Mouse (Mus musculus): ENCODE results near the gene Cd9. TPM values are rescaled to one million over a fixed set of nuclear protein-coding genes. Genes with fewer than 3 reads are reported as not detected.

Gene Cd9
- 100 to 1,000 TPM; 120 TPM for total RNA-seq (2021)
- long read RNA-seq, experiment 1, transcript Cd9-201 (8 exons, 1,228 nt), result major isoform, 213 of 221 reads
- long read RNA-seq, experiment 1, partial matches to known transcripts, result 5 of 221 reads
- long read RNA-seq, experiment 1, other reads (novel, unspliced or antisense), result 3 of 221 reads
- long read RNA-seq, experiment 2, transcript Cd9-201 (8 exons, 1,228 nt), result major isoform, 124 of 127 reads
- long read RNA-seq, experiment 2, partial matches to known transcripts, result 3 of 127 reads
- long read RNA-seq, experiment 2, other reads (novel, unspliced or antisense), result 0 of 127 reads

DNA sequence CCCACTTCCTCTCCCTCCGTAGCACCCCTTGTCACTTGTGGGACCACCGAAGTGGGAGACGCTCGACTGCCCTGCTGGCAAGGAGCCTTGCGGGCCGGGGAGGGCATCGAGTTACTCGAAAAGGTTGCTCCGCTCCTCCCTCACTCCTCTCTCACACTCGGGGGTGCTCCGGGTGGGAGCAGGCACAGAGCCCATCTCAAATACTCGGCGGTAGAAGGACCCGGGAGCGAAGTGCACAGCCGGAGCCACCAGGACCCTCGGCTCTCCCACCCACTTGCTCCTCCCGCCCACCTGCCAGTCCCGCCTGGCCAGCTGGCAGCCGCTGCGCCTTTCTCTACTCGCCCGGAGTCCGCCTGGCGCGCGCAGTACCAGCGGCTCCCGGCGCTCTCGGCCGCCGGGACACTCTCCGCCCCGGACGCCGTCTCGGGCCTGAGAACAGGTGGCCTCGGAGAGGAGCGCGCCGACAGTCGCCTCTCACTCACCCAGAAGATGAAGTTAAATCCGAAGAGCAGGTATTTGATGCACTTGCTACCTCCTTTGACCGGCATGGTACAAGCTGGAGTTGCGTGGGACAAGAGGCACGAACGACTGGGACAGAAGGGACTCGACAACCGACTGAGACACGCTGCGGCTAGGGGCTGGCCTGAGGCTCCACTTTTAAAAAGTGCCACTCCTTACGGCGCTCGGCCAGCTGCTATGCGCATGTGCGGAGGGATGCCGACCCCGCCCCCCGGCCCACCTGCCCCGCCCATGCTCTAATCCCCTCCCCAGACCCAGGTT, at the start of gene Cd9:
Cd9 (minus strand) TSS at position 700 of the 780 bp plus-strand sequence.
- DNase-seq, result peak; percentile 91

DNA sequence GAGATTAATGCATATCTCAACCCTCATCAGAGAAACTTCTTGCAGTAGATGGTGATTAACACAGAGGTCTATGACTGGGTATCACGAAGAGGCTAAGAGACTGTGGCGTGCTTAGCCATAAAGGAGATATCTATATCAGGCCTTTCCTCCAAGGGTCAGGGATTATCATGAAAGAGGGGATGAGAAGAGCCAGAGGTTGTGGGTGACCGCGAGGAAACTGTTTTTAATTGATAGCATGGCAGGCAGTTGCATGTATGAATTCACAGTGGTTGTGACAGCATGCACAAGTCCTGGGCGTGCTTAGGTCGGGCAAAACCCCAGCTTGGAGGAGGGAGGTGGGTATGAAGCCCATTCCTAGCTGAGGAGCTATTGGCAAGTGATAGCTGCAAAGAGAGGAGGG, 46.7 kb upstream of the Cd9 start:
- no peak for DNase-seq

DNA sequence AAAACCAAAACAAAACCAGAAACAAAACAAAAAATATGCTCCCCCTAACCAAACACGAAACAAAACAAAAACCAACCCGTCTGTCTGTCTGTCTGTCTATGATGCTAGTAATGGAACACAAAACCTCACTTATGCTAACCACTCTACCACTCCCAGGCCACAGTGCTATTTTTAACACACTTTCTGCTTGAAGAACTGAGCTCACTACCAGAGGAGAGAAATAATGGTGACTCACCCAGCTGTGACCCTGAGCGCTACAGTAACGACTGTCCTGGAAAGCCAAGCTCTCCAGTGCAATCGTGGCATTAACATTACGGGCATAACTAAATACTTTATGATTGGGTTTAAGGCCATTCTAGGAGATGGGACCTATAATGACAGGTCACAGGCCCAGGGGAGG, 46.2 kb upstream of the Cd9 start:
- DNase-seq, result peak; percentile 31

DNA sequence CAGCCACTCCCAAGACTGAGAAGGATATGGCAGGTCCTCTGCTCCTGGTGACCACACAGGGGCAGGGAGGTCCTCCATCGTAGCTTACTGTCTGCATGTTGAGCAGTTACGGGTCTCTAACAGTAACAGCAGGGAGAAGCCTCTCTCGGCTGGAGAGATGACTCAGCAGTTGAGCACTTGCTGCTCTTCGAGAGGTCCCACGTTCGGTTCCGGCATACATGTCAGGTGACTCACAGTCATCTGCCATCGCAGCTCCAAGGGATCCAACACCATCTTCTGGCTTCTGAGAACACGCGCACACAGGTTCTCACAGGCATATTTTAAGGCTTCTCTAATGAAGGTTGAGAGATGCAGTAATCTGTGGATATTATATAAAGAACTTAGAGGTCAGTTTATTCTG, 45.6 kb upstream of the Cd9 start:
- DNase-seq, result no peak

DNA sequence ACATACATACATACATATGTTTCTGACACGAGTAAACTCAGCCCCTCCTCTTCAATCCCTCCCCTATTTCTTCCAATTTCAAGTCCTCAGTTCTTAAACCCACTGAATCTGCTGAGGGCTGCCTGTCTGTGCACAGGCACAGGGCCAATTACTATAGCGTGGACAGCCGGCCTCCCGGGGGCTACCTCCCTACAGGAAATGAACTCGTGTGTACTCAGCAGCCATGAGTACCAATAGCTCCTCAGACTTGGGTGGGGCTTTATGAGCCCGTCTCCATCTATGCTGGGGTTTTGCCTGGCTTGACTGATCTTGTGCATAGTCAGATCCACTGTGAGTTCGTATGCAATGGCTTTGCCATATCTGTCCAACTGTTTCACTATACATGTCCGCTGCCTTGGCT, 44.8 kb upstream of the Cd9 start:
- DNase-seq, result no peak

DNA sequence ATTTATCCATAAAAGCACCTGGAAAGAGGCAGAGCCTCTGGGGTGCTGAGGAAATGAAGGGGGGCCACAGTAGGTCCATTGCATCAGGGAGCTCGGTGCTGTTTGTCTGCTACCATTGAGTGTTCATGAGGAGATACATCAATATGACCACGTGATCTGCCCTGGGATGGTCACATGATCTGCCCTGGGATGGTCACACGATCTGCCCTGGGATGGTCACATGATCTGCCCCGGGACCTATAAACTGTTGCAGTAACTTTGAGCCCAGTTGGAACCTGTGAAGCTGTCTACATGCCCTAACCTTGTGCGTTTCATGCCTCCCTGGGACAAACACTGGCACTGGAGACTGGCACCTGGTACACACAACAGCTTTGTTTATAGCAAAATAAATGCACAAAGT, 43.9 kb upstream of the Cd9 start:
- DNase-seq, result peak; percentile 15

DNA sequence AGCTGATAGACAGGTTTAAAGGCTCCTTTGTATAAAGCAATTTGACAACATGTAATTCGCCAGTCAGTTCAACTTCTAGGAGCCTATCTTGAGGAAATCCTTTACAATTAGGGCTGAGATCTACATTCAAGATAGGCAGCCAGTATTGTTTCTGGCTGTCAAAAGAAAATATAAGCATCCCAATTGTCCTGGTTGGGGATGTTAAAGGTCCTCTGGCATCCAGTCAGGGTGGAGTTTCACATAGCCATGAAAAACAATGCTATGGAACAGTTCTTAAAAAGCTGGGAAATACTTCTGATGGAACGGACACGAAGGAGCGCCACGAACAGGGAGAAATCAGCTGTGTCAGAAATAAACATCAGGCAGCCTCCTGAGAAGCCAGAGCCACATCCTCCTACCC, 40.4 kb upstream of the Cd9 start:
- DNase-seq, result no peak

DNA sequence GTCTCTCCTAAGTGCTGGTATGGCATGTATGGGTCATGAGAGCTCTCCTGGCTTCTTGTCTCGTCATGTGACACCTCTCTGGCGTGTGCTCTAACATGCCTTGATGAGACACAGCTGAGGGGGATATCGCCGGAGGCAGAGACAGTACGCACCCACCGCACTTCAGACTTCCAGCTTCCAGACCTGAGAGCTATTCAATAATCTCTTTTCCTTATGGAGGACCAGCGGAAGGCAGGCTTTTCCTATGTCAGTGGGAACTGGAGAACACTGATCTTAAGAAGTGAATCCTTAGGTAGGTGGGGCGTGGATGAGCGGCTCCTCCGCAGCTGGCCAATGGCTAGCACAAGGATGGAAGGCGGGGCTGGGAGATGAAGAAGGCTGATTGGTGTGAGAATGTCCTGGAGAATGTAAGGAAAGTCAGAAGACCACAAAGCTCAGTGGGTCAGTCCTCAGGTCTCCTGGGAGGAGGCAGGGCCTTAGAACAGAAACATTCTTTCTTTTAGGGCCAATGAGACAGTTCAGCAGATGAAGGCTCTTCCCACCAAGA, 38.6 kb upstream of the Cd9 start:
- DNase-seq, result no peak

DNA sequence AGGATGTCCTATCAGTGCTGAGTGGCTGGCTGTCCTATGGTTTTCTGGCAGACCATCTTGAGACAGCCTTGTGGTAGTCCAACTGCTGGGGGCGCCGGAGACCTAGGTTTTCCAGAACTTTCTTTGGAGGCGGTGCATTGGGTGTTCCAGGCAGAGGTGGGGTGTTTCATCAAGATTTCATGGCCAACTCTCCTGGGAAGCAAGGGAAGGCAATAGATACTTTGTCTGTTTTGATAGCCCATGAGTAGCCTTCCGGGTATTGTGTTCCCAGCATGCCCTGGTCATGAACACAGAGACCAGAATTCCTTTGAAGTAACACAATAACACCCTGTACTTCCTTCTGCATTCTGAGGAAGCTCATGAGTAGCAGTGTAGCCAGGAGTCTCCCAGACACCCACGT, 34.9 kb upstream of the Cd9 start:
- DNase-seq, result peak; percentile 24

DNA sequence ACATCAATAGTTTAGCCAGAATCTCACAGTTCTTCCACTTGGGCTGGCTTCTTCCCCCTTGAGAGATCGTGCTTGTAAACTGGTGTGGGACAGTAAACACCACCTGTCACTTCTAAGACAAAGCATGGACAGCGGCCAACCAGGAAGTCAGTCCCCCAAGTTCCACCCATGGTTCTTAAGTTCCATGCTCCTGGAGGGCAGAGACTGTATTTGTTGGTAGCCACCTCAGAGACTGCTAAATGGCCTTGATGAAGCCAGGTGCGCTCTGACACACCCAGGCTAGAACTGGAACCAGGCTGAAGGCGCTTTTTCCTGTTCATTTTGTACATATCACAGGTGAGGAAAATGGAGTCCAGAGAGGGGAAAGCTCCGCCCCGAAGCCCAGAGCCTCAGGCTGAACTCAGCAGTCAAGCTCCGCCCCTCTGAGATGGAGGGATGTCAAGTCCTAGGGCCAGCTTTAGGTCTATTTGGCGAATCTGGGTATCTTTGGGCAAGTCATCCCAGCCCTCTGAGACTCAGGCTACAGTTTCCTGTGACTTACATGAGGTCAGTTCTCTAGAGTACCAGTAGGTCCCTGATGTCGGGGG, 34.1 kb upstream of the Cd9 start:
- no peak for DNase-seq

DNA sequence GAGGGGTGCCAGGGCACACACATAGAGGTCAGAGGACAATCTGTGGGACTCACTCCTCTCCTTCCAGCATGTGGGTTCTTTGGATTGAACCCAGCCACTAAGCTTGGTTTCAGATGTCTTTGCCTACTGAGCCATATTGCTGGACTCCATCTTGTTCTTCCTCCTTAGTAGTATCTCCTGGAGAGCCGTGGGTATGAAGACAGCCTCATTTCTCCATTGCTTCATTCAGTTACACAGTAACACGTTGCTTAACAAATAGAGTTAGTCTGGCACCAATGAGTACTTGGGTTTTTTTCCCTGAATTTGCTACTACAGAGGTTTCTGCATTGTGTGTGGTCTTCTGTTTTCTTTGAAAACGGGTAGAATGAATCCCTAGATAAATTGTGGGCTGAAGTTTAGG, 31.5 kb upstream of the Cd9 start:
- no peak for DNase-seq

DNA sequence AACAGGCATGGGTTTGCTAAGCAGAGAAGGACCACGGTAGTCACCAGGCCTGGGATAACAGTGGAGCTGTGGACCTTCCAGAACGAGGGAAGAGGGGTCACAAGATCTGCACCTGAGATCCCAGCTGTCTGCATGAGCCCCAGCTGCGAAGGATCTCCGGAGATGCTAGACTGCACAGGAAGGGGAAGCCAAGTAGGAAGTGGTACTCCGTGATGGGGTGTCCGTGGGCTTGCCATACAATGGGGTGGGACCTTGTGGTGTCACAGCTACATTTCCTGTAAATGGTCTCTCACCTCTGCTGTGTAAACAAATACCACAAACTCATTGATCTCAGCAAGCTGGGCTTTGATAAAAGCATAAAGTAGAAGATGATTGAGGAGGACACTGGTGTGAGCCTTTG, 29.4 kb upstream of the Cd9 start:
- no peak for DNase-seq

DNA sequence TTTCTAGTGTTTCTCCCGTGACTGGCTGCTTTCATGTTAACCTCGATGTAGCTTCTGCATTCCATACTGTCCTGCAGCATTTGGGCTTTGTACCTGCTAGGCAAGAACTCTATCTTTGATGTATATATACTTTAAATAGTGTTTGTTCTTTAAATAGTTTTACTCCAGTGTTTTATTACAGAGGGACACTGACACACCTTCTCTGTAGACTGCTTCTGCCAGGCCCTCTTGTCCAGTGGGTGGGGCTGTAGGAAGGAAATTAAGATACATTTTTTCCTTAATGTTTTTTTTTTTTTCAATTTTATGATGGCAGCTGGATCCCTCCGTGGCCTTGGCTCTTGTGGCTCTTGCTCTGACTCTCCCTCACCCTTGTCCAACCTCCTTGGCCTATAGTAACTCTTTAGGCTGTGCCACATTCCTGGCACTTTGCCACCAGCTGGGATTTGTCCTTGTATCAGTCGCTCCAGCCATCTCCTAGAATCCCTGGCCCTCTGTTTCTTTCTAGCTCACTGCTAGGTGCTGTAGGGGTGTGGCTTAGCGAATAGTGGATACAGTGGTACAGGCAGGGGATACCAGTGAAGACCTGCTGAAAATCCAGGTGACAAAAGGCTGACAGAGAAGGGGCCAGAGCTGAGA, 27.1 kb upstream of the Cd9 start:
- DNase-seq, result peak; percentile 27

DNA sequence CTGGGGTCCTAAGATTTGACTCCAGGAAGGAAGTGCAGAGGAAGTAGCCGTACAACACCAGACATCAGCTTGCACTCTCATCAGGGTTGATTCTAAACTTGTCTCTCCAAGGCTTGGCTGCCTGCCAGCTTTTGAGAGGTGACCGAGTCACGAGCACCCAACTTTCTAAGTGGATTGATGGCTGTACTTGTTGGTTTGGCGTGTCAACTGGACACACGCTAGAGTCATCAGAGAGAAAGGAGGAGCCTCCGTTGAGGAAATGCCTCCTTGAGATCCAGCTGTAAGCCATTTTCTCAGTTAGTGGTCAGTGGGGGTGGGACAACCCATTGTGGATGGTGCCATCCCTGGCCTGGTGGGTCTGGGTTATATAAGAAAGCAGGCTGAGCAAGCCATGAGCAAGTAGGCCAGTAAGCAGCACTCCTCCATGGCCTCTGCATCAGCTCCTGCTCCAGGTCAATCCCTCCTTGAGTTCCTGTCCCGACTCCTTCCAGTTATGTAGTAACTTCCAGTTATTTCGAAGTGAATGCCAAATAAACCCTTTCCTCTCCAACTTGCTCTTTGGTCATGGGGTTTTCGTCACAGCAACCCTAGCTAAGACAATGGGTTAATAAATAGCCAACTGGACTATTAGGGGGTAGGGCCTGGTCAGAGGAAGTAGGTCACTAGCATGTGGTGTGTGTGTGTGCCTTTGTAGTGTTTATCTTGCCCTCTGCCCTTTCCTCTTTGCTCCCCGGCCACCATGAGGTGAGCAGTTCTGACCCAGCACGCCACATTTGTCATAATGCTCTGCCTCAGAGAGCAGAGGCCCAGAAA, 21.1 kb upstream of the Cd9 start:
- DNase-seq, result peak; percentile 53

DNA sequence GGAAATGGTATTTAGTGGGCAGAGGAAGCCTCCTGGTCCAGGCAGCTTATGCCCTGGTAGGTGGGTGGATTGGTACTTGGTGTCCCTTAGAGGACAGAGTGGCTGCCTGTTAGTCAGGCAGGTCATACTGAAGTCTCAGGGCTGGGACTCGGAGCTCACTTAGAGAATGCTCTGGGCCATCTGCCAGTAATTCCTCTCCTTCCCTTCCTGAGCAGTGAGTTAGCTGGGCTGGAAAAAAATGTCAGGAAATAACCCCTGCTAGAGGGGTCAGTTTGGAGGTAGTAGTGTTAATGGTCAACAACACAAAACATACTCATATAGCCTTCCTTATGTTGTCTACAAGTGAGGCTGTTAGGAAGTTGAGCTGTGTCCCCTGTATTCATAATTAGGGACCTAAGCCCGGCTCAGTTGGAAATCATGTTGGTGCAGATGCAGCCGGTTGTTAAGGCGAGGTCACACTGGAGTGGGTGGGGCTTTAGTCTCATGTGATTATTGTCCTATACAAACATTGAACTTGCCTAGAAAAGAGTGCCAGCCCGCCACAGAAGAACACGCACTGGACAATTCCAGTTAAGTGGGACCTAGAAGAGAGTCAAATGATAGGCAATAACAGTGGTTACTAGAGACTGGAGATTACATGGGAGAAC, 18.5 kb upstream of the Cd9 start:
- DNase-seq, result peak; percentile 50

DNA sequence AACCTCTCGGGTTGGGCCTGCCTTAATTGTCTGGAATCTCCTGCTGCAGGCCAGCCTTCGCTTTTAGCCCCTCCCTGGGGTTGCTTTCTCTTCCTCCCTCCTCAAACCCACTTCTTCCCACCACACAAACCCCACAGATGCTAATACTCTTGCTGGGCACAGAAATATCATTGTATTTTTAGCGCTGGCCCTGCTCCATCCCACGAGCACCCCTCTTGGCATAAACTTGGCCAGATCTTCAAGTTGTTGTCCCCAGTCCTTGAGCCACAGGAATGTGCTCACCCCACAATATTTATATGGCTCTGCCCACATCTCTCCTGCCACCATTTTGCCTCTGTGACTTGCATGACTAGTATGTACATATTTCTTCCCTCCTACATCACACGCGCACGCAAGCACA, 16.6 kb upstream of the Cd9 start:
- DNase-seq, result no peak

DNA sequence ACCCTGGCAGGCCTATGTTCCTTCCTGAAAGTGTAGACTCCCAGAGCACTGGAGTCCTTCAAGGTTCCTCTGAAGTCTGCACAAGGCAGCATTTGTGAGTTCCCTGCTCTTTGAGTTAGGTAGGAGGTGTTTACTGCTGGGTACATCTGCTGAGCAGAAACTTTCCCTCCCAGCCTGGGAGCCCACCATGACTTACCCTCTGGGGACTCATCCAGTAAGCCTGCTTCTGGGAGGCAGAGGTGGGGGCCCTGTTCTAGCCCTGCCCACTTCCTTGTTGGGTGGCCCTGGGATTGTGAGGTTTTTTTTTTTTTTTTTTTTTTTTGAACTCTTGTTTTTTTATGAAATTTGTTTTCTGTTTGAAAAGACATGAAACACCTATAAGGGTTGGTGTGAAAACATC, 16.1 kb upstream of the Cd9 start:
- no peak for DNase-seq

DNA sequence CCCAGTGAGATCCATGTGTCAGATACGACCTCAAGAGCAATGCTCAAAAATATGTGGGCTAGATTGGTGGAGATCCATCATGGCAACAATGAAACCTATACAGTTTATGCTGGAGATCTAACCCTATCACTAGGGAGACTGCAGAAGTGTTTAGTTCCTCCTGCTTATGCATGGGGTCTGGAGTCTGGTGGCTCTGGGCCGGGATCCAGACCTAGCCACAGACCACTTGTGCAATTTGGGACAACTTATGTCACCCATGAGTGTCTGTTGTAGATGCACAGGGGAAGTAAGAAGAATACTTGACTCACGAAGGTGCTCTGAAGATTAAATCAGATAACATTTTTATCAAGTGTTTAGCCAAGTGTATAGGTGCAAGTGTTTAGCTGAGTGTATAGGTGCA, 15.2 kb upstream of the Cd9 start:
- no peak for DNase-seq

DNA sequence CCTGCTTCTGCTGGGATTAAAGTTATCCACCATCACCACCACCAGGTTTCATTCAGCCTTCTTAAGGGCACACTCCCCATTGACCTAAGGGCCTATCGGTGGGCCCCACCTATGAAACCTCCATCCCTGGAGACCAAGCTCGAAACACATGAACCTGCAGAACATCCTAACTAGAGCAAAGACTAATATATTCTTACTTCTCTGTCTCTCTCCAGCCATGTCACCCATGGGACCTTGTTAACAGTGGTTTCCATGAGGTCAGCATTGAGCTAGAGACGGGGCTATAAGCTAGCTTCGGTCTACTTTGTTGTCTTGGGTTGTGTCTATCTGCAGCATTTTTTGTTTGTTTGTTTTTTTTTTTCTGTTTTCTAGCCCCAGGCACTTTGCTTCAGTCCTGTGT, 11.8 kb upstream of the Cd9 start:
- no peak for DNase-seq

DNA sequence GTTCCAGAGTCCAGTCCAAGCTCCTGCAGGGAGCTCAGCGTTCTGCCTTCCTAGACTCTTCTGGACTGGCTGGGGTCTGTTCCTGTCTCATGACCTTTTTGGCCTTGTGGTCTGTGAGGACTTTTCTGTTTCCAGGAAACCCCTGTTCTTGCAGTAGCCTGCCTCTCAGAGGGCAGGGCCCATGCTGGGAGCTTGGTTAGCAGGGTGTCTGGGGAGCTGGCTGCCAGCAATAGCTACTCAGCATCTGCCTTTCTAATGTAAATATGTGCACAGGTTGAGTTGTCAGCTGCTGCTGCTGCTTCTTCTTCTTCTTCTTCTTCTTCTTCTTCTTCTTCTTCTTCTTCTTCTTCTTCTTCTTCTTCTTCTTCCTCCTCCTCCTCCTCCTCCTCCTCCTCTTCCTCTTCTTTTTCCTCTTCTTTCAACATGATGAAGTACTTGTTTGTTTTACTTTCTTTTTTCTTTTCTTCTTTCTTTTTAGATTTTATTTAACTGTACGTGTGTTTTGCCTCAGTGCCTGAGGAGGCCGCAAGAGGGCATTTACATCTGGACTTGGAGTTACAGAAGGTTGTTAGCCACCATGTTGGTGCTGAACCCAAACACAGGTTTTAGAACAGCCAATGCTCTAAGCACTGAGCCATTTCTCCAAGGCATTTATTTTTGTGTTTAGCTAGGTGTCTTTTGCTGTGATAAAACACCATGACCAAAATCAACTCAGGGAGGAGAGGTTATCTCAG, 10.2 kb upstream of the Cd9 start:
- DNase-seq, result no peak

Data from adrenal gland, postnatal 10 days (tissue).